Mouse (Mus musculus) liver, adult 2 months (tissue): ENCODE measurements at regions not wholly inside any gene's neighbourhood (a gene's known extent, or its start where the extent isn't known, plus 50 kb on each side); places are given as distances from the start of the nearest gene placed in this dataset.

ENCODE experiments used
- CTCF ChIP-seq: fragments of 200-500 bp; IDR thresholded peaks from 2 replicates; pipeline ENCODE4 v1.5.1; 2011; ENCODE audit warnings: low read depth, low read length, control low read depth
- POLR2A ChIP-seq: fragments of 200-500 bp; IDR thresholded peaks from 2 replicates; pipeline ENCODE4 v1.6.1; 2011; ENCODE audit warnings: low read length, control low read depth; ENCODE audit not compliant: insufficient read depth; ENCODE audit errors: extremely low read depth

DNA sequence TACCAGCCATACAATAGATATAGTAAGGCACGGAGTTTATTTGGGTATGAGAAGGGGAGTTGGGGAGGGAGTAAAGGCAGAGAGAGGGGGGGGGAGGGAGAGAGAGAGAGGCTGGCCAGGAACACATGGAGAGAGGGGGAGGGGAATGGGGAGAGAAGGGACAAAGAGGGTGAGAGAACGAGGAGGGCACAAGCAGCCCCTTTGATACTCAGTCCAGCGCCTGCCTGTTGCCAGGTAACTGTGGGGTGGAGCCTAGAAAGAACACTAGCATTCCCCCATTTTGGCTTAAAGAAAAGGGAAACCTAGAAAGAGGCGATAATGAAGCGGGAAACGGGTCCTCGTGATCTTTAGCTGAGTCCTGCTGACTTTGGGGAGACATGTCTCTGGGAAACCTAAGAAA is 110.6 kb upstream of the Spred2 start:
- TF ChIP-seq CTCF, result no peak
- no peak for TF ChIP-seq POLR2A
